Mouse (Mus musculus) brain, embryonic 14.5 days (tissue): ENCODE measurements around the gene Tmem216.

Experiments
- CTCF ChIP-seq: fragments of 200-500 bp; IDR thresholded peaks from 2 replicates; pipeline ENCODE4 v1.5.1; 2012; ENCODE audit warnings: inconsistent platforms, mild to moderate bottlenecking, moderate library complexity, borderline replicate concordance; ENCODE audit not compliant: insufficient read depth, insufficient read length; ENCODE audit errors: extremely low read depth
- POLR2A ChIP-seq: fragments of 200-500 bp; IDR thresholded peaks from 2 replicates; pipeline ENCODE4 v1.6.1; 2012; ENCODE audit warnings: mild to moderate bottlenecking, inconsistent platforms, borderline replicate concordance; ENCODE audit not compliant: poor library complexity, insufficient read depth, insufficient read length, severe bottlenecking; ENCODE audit errors: extremely low read depth

DNA sequence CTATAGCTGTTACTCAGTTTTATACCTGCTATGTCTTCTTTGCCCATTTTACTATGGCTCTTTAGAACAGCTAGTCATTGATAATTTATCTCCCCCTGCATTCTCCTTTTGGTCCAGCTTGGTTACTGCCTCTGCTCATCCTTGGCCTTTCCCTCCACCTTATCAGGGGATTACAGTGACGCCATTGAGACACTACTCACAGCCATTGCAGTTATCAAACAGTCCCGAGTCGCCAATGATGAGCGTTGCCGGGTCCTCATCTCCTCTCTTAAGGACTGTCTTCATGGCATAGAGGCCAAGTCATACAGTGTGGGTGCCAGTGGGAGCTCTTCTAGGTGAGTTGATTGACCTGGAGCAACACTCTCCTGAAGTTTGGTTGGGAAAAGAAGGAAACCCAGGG, 16.6 kb downstream of the Tmem216 start:
- TF ChIP-seq CTCF (no peak), POLR2A (no peak)
